Mouse (Mus musculus): ENCODE results near the gene Eif3i.

DNA sequence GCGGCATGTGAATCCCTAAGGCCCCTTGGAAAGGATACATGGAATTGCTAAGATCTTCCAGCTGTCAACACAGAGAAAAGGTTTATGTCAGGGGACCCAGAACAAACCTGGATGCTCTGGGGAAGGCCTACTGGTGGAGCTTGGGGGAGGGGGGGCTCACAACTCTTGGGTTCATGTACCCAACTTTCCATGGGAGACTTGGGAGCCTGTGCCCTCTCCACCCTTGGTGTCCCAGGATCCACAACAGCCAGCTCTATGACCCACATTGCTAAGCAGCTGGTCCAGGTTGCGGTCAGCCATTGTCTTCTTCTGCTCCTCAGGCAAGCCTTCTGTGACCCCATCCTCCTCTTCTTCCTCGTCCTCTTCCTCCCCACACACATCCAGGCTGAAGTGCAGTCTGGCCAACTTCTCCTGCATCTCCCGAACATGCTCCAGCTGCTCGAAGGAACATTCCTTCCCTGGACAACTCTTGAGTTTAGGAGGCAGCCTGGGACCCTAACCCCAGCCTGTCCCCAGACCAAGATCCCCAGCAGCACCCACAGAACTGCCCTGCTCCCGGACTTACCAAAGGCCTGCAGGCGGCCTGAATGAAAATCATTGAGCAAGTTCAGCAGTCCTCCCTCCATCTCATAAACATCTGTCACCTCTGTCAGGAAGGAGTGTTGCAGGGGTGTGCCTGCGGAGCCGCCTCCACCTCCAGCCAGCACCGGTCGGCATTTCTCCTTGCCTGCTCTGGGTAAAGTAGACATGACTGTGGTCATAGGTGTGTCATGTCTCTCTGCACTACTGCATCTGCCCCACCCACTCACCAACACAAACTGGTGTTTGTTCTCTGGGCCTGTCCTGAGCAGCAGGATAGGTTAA lies 20.2 kb upstream of the Eif3i start:
- TF ChIP-seq CTCF (IDR thresholded peaks at IDR 0.05; ENCODE audit: low read depth) (no peak), EP300 (IDR thresholded peaks at IDR 0.05; ENCODE audit: low read depth) (no peak)

All from liver, postnatal 0 days (tissue).